Mouse (Mus musculus): ENCODE data around the gene Eif3f. TPM values are rescaled to one million over a fixed set of nuclear protein-coding genes. Genes with fewer than 3 reads are reported as not detected.
A peak's percentile ranks its signal among the peaks of the same experiment; 100 is the strongest.

Gene Eif3f
- 86.6 and 87.6 TPM in 2 replicates for polyA plus RNA-seq (2015; fragmentation: Nextera tagmentation; extraction: Ambion mirVana)

DNA sequence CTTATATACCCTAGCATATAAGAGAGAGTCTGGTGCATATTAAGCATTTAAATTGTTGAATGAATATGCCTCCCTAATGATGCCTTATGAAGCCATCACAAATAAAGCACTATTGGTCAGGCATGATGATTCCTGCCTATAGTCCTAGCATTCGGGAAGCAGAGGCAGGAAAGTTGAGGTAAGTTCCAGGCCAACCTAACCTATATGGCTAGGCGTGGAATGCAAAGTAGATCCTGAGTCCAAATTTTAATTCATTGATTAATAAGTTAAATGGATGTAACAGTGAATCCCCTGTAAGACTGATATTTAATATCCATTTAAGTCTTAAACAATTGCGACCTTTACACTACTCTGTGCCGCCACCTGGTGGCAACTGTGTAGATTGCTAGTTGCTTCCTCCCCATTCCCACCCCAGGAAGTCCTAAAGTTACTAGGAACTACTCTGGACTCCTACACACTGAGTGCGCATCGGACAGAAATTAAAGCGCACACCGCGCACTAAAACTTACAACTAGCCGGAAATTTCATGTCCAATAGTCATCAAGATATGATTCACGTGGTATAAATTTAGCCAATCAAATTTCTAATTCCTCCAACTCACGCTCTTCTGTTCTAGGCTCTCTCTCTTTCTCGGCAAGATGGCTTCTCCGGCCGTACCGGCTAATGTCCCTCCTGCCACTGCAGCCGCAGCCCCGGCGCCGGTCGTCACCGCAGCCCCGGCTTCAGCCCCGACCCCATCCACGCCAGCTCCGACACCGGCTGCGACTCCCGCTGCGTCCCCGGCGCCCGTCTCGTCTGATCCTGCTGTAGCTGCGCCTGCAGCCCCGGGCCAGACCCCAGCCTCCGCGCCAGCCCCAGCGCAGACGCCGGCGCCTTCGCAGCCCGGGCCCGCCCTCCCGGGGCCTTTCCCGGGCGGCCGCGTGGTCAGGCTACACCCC is at the start of gene Eif3f:
Gene Eif3f (plus strand): TSS at position 624 of the 938 bp plus-strand sequence.
- H3K9ac ChIP-seq = peak within 1 kb of the TSS; percentile 95
- 2% methylated on average over 46 of the region's 50 CpGs for WGBS
- peak within 1 kb of the TSS; percentile 81 for H3K4me2 ChIP-seq
- H3K4me3 ChIP-seq = peak within 1 kb of the TSS; percentile 89
- H3K27me3 ChIP-seq = no peaks in the 10 kb centered on the region
- ATAC-seq (ENCODE audit: borderline replicate concordance, extremely low read depth, low FRiP score, low TSS enrichment) = peak; percentile 95
- H3K27ac ChIP-seq = peak within 1 kb of the TSS; percentile 63
- H3K9me3 ChIP-seq = no peaks in the 10 kb centered on the region
- peaks cover 10% of the 10 kb centered on the region for H3K4me1 ChIP-seq
- peaks cover 18% of the 10 kb centered on the region for H3K36me3 ChIP-seq

- H3K9me3 ChIP-seq = no peaks in the 10 kb centered on the region
- H3K27me3 ChIP-seq = no peaks in the 10 kb centered on the region
- 69% methylated on average over 4 of the region's 4 CpGs for WGBS
- H3K4me2 ChIP-seq = no peak within 1 kb of the TSS
- no peak within 1 kb of the TSS for H3K27ac ChIP-seq
- no peak within 1 kb of the TSS for H3K9ac ChIP-seq
- H3K36me3 ChIP-seq = no peaks in the 10 kb centered on the region
- ATAC-seq (ENCODE audit: borderline replicate concordance, extremely low read depth, low FRiP score, low TSS enrichment) = no peak
- no peak within 1 kb of the TSS for H3K4me3 ChIP-seq
- H3K4me1 ChIP-seq = no peaks in the 10 kb centered on the region
Measured at GRCm38 (mm10) chr7:108884906-108885305, 49.3 kb upstream of the Eif3f start, which contains the start of gene Olfr518. TSS of gene Olfr518 (minus strand) at chr7:108885006.

GRCm38 (mm10) chr7:108894320-108894719 is 39.9 kb upstream of the Eif3f start, which contains the start of gene Olfr519:
TSS of gene Olfr519 (minus strand) at chr7:108894420.
- Histone ChIP-seq H3K27me3 (no peaks in the 10 kb centered on the region), H3K4me1 (no peaks in the 10 kb centered on the region), H3K9ac (no peak within 1 kb of the TSS), H3K36me3 (no peaks in the 10 kb centered on the region), H3K9me3 (no peaks in the 10 kb centered on the region), H3K4me2 (no peak within 1 kb of the TSS), H3K4me3 (no peak within 1 kb of the TSS), H3K27ac (no peak within 1 kb of the TSS)
- ATAC-seq (ENCODE audit: borderline replicate concordance, extremely low read depth, low FRiP score, low TSS enrichment) = no peak
- WGBS = 82% methylated on average over 5 of the region's 5 CpGs

- Histone ChIP-seq H3K4me3 (no peak overlapping the region), H3K9ac (no peak overlapping the region), H3K27me3 (no peaks in the 10 kb centered on the region), H3K27ac (no peak overlapping the region), H3K9me3 (no peaks in the 10 kb centered on the region), H3K4me2 (no peak overlapping the region), H3K4me1 (no peaks in the 10 kb centered on the region), H3K36me3 (no peaks in the 10 kb centered on the region)
- ATAC-seq (ENCODE audit: borderline replicate concordance, extremely low read depth, low FRiP score, low TSS enrichment) = no peak
- WGBS = 64% methylated on average over 2 of the region's 2 CpGs
Measured at GRCm38 (mm10) chr7:108903969-108904368, 30.2 kb upstream of the Eif3f start.

DNA sequence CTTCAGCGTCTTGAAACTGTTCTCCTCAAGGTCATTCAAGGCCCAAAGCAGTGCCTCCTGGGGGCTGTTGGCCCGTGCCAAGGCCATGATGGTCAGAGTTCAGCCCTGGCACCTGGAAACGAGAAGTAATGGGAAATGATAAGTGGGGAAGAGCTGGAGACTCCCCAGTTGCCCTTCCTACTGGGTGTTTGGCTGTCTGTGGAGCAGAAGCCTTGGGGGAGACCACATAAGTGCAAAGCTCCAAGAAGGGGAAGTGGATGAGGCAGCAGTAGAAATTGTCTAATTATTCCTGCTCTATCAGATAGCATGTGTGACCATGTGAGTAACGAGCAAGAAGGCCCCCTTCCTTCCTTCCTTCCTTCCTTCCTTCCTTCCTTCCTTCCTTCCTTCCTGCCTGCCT is 7.2 kb upstream of the Eif3f start:
- WGBS = 63% methylated on average over 4 of the region's 4 CpGs

DNA sequence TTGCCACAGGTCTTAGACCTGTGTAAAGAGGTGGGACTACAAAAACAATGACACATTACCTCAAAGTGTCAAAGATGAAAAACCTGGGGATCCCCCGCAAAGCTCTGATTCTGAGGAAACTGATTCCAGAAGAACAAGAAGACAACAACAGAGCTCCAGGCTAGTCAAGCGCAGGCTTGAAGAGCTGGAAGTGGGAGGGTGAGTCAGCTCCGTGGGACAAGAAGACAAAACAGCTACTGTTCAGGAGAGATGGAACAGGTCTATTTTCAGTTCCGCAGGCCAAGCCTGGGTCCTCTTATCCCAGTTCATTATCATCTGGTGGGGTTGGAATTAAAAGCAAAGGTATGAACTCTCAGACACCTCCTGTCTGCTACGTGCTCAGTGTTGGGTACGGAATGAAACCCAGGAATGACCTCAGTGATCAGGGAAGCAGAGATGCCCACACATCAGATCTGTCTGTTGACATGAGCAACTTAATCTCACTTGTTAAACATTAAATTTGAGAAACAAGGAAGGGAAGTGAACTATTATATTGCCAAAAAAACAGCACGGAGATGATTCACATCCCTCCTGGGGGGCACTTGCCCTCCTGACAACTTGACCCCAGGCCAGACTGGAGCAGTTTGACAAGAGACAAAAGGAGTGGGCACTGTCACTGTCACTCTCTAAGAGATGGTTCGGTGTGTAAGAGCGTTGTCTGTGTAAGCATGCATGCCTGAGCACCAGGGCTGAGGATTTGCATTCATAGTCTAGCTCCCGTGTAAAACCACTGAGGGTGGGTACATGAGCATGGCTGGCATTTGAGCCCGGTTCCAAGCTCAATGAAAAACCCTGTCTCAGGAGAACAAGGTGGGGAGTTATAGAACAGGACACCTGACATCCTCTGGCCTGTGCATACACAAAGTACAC is 5.7 kb upstream of the Eif3f start:
- Histone ChIP-seq H3K9ac (no peak overlapping the region), H3K27me3 (no peaks in the 10 kb centered on the region), H3K9me3 (no peaks in the 10 kb centered on the region), H3K27ac (no peak overlapping the region), H3K4me1 (no peaks in the 10 kb centered on the region), H3K4me2 (no peak overlapping the region), H3K4me3 (no peak overlapping the region), H3K36me3 (no peaks in the 10 kb centered on the region)
- 71% methylated on average over 11 of the region's 11 CpGs for WGBS
- ATAC-seq (ENCODE audit: borderline replicate concordance, extremely low read depth, low FRiP score, low TSS enrichment) = no peak

More for the DNA sequence above, 7.2 kb upstream of the Eif3f start:
- no peak overlapping the region for H3K9ac ChIP-seq
- H3K4me2 ChIP-seq = no peak overlapping the region
- no peaks in the 10 kb centered on the region for H3K36me3 ChIP-seq
- no peaks in the 10 kb centered on the region for H3K27me3 ChIP-seq
- no peak overlapping the region for H3K27ac ChIP-seq
- no peak overlapping the region for H3K4me3 ChIP-seq
- no peaks in the 10 kb centered on the region for H3K4me1 ChIP-seq
- no peaks in the 10 kb centered on the region for H3K9me3 ChIP-seq
- no peak for ATAC-seq (ENCODE audit: borderline replicate concordance, extremely low read depth, low FRiP score, low TSS enrichment)

- Histone ChIP-seq H3K27me3 (no peaks in the 10 kb centered on the region), H3K27ac (no peak within 1 kb of the TSS), H3K4me1 (0 out of 2 replicates have a peak, but pooled peaks cover under 1% of the 10 kb centered on the region), H3K4me2 (no peak within 1 kb of the TSS), H3K9ac (no peak within 1 kb of the TSS), H3K9me3 (no peaks in the 10 kb centered on the region), H3K4me3 (no peak within 1 kb of the TSS), H3K36me3 (no peaks in the 10 kb centered on the region)
- WGBS = 42% methylated on average over 6 of the region's 6 CpGs
- no peak for ATAC-seq (ENCODE audit: borderline replicate concordance, extremely low read depth, low FRiP score, low TSS enrichment)
Measured at GRCm38 (mm10) chr7:108929726-108930393, 4.4 kb upstream of the Eif3f start, which contains the start of gene Nlrp10. TSS of gene Nlrp10 (minus strand) at chr7:108930178.

DNA sequence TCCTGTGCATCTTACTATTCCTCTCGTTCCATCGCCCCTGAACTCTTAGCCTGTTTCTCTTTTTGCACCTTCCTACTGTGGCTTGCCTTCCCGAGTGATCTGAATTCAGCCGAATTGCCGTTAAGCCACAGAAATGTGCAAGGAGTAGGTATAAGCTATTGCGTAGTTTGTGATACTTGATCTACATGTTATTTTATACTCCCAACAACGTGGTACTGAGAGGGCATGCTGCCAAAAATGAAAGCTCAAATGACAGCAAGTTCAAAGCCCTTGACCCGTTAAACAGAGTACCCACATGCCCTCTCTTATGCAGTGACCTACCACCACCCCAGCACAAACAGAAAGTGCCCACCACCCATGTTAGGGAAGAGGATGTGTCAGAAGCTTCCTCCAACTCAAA is 619 bp downstream of the Eif3f start:
- H3K4me3 ChIP-seq = peak overlapping the region; percentile 89
- ATAC-seq (ENCODE audit: borderline replicate concordance, extremely low read depth, low FRiP score, low TSS enrichment) = no peak
- no peaks in the 10 kb centered on the region for H3K9me3 ChIP-seq
- H3K27me3 ChIP-seq = no peaks in the 10 kb centered on the region
- H3K4me1 ChIP-seq = peaks cover 10% of the 10 kb centered on the region
- peak overlapping the region; percentile 81 for H3K4me2 ChIP-seq
- WGBS = 1% methylated on average over 8 of the region's 8 CpGs
- H3K36me3 ChIP-seq = peaks cover 26% of the 10 kb centered on the region
- peak overlapping the region; percentile 95 for H3K9ac ChIP-seq
- H3K27ac ChIP-seq = 0 out of 2 replicates have a peak overlapping the region, but pooled peaks have one; percentile 63

DNA sequence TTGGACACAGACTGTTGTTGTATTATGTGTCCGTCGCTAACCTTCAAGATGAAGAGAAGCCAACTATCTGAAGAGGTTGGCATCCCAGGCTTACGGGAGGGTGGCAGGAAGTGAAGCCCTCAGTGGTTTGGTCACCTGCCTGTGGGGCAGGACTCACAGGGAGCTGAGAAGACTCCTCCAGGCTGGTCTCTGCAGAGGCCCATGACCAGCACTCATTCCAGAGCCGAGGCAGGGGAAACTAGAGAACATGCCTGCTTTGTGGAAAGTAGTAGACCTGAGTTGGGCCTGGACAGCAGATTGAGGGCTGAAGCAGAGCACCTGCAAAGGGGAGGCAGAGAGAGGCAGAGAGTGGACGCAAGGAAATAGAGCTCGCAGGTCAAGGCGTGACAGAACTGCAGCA is 1.2 kb downstream of the Eif3f start:
- ATAC-seq (ENCODE audit: borderline replicate concordance, extremely low read depth, low FRiP score, low TSS enrichment) = no peak
- Histone ChIP-seq H3K36me3 (peaks cover 31% of the 10 kb centered on the region), H3K27ac (no peak overlapping the region), H3K27me3 (no peaks in the 10 kb centered on the region), H3K9ac (peak overlapping the region; percentile 95; the same call in 1 of the 2 replicates), H3K9me3 (no peaks in the 10 kb centered on the region), H3K4me2 (peak overlapping the region; percentile 81), H3K4me3 (peak overlapping the region; percentile 89), H3K4me1 (peaks cover 10% of the 10 kb centered on the region)
- WGBS = 78% methylated on average over 7 of the region's 7 CpGs

DNA sequence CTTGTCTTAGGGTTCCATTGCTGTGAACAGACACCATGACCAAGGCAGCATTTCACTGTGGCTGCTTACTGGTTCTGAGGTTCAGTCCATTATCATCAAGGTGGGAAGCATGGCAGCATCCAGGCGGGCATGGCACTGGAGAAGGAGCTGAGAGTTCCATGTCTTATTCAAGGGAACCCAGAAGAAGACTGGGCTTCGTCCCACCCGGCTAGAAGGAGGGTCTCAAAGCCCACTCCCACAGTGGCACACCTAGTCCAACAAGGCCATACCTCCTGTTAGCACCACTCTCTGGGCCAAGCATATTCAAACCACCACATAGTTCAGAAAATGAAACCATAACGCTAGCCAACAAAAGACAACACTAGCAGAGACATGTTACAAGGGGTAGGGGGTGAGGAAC is 2.4 kb downstream of the Eif3f start:
- H3K4me1 ChIP-seq = peaks cover 10% of the 10 kb centered on the region
- no peak overlapping the region for H3K9ac ChIP-seq
- H3K9me3 ChIP-seq = no peaks in the 10 kb centered on the region
- H3K36me3 ChIP-seq = peaks cover 43% of the 10 kb centered on the region
- no peaks in the 10 kb centered on the region for H3K27me3 ChIP-seq
- H3K27ac ChIP-seq = no peak overlapping the region
- H3K4me3 ChIP-seq = no peak overlapping the region
- H3K4me2 ChIP-seq = no peak overlapping the region
- no peak for ATAC-seq (ENCODE audit: borderline replicate concordance, extremely low read depth, low FRiP score, low TSS enrichment)
- 85% methylated on average over 4 of the region's 4 CpGs for WGBS

GRCm38 (mm10) chr7:108941466-108941865 is 7.2 kb downstream of the Eif3f start:
- H3K4me3 ChIP-seq = no peak overlapping the region
- no peak for ATAC-seq (ENCODE audit: borderline replicate concordance, extremely low read depth, low FRiP score, low TSS enrichment)
- H3K9me3 ChIP-seq = no peaks in the 10 kb centered on the region
- 84% methylated on average over 9 of the region's 9 CpGs for WGBS
- no peak overlapping the region for H3K27ac ChIP-seq
- peaks cover 65% of the 10 kb centered on the region for H3K36me3 ChIP-seq
- H3K4me1 ChIP-seq = no peaks in the 10 kb centered on the region
- no peak overlapping the region for H3K4me2 ChIP-seq
- H3K27me3 ChIP-seq = no peaks in the 10 kb centered on the region
- no peak overlapping the region for H3K9ac ChIP-seq
